Mouse (Mus musculus) MEL (cell line): ENCODE measurements around the gene Slc25a17.

Experiments
- CTCF ChIP-seq, 3 experiments: IDR thresholded peaks in 2 of 3; conservative IDR thresholded peaks in 1 of 3; 2 replicates each; pipeline ENCODE4 v1.5.1; 2011 to 2012; ENCODE audit warnings: low read length in 3 of 3, low read depth in 2 of 3, mild to moderate bottlenecking in 2 of 3, improper control_type of control experiment in 1 of 3, inconsistent platforms in 1 of 3, mixed read lengths in 1 of 3, moderate library complexity in 1 of 3; ENCODE audit not compliant: control insufficient read depth in 1 of 3, insufficient read depth in 1 of 3, poor library complexity in 1 of 3, severe bottlenecking in 1 of 3
- GATA1 ChIP-seq: IDR thresholded peaks from 2 replicates; pipeline ENCODE4 v1.6.1; 2011; ENCODE audit warnings: low read depth, low read length, improper control_type of control experiment
- HCFC1 ChIP-seq: IDR thresholded peaks from 2 replicates; pipeline ENCODE4 v1.6.1; 2012; ENCODE audit warnings: low read depth, mild to moderate bottlenecking, inconsistent platforms, low read length, improper control_type of control experiment, moderate library complexity
- POLR2A ChIP-seq, 2 experiments: IDR thresholded peaks; 2 replicates each; pipeline ENCODE4 v1.6.1; 2011 to 2012; ENCODE audit warnings: low read length in 2 of 2, mild to moderate bottlenecking in 2 of 2, control low read depth in 1 of 2, improper control_type of control experiment in 1 of 2, low read depth in 1 of 2, moderate library complexity in 1 of 2; ENCODE audit not compliant: control insufficient read depth in 1 of 2, insufficient read depth in 1 of 2, poor library complexity in 1 of 2
- SIN3A ChIP-seq: IDR thresholded peaks from 2 replicates; pipeline ENCODE4 v1.6.1; 2012; ENCODE audit warnings: low read length, improper control_type of control experiment, inconsistent platforms

GRCm38 (mm10) chr15:81305035-81305434 lies 55.6 kb downstream of the Slc25a17 start:
- no peak for TF ChIP-seq POLR2A (IDR thresholded peaks at IDR 0.05; ENCODE audit: control insufficient read depth in 1 of 2, insufficient read depth in 1 of 2, low read depth in 1 of 2, low read length in 2 of 2, poor library complexity in 1 of 2)
- no peak for TF ChIP-seq SIN3A
- TF ChIP-seq HCFC1: no peak
- TF ChIP-seq CTCF (IDR thresholded peaks at IDR 0.05 in 2 of 3, conservative IDR thresholded peaks at IDR 0.05 in 1 of 3; ENCODE audit: control insufficient read depth in 1 of 3, insufficient read depth in 1 of 3, low read depth in 2 of 3, low read length in 3 of 3, poor library complexity in 1 of 3, severe bottlenecking in 1 of 3): no peak
- no peak for TF ChIP-seq GATA1
